Mouse (Mus musculus) CD4-positive naive resting alpha-beta T cell, adult 57 days (primary cell): ENCODE results near the gene Efna1. TPM values are rescaled to one million over a fixed set of nuclear protein-coding genes. Genes with fewer than 3 reads are reported as not detected.

Experiments used
- total RNA-seq: library from RNA; stranded (reverse); gene quantifications from one replicate; pipeline ENCODE4 v1.2.4, GENCODE M21; 2023

Gene Efna1
- 0.41 TPM for total RNA-seq

GRCm38 (mm10) chr3:89280606-89281511 lies at the start of gene Efna1:
Gene Efna1 (minus strand): TSS chr3:89281142.

GRCm38 (mm10) chr3:89322514-89323165 lies 41.7 kb upstream of the Efna1 start, which contains the start of gene Efna3:
Gene Efna3 (minus strand): TSS chr3:89322965.

GRCm38 (mm10) chr3:89270051-89270755 lies 10.7 kb downstream of the Efna1 start, which contains the start of gene Slc50a1:
Gene Slc50a1 (minus strand): TSS chr3:89270570.

GRCm38 (mm10) chr3:89259076-89259475 lies 21.9 kb downstream of the Efna1 start, which contains the start of gene Dpm3:
Gene Dpm3 (plus strand): TSS chr3:89259358.

GRCm38 (mm10) chr3:89246261-89247100 lies 34.5 kb downstream of the Efna1 start, which contains the start of gene Trim46:
Gene Trim46 (minus strand): TSS chr3:89246309.

GRCm38 (mm10) chr3:89245688-89246171 lies 35.2 kb downstream of the Efna1 start, which contains the start of gene Krtcap2:
Gene Krtcap2 (plus strand): TSS chr3:89245966.

GRCm38 (mm10) chr3:89228836-89229235 lies 52.1 kb downstream of the Efna1 start, which contains the start of gene Muc1:
Gene Muc1 (plus strand): TSS chr3:89229057.

GRCm38 (mm10) chr3:89226900-89227299 lies 54.0 kb downstream of the Efna1 start, which contains the start of gene Mtx1:
Gene Mtx1 (minus strand): TSS chr3:89227088.

Other genes starting within 250 kb of the Efna1 start
- gene Rusc1, start 187.8 kb downstream of the Efna1 start, total RNA-seq, result 67.5 TPM
- not detected for gene Gm43738, start 180.0 kb downstream of the Efna1 start, total RNA-seq
- 36.2 TPM for gene Fdps, start 179.2 kb downstream of the Efna1 start, total RNA-seq
- not detected for gene Pklr, start 145.0 kb downstream of the Efna1 start, total RNA-seq
- 6.1 TPM for gene Hcn3, start 120.9 kb downstream of the Efna1 start, total RNA-seq
- 132 TPM for gene Clk2, start 116.3 kb downstream of the Efna1 start, total RNA-seq
- 156 TPM for gene Scamp3, start 103.7 kb downstream of the Efna1 start, total RNA-seq
- gene Fam189b, start 98.0 kb downstream of the Efna1 start, total RNA-seq, result 129 TPM
- 61.2 TPM for gene Gba, start 78.2 kb downstream of the Efna1 start, total RNA-seq
- 12.1 TPM for gene Thbs3, start 66.0 kb downstream of the Efna1 start, total RNA-seq
- 205 TPM for gene Mtx1, start 54.1 kb downstream of the Efna1 start, total RNA-seq
- 0.50 TPM for gene Muc1, start 52.1 kb downstream of the Efna1 start, total RNA-seq
- 94.5 TPM for gene Krtcap2, start 35.2 kb downstream of the Efna1 start, total RNA-seq
- 2.0 TPM for gene Trim46, start 34.8 kb downstream of the Efna1 start, total RNA-seq
- gene Dpm3, start 21.8 kb downstream of the Efna1 start, total RNA-seq, result 55.3 TPM
- 113 TPM for gene Slc50a1, start 10.6 kb downstream of the Efna1 start, total RNA-seq
- not detected for gene Efna3, start 41.8 kb upstream of the Efna1 start, total RNA-seq
- not detected for gene Efna4, start 56.9 kb upstream of the Efna1 start, total RNA-seq
- 19.3 TPM for gene Adam15, start 68.9 kb upstream of the Efna1 start, total RNA-seq
- 0.24 TPM for gene Dcst2, start 80.8 kb upstream of the Efna1 start, total RNA-seq
- not detected for gene Dcst1, start 84.1 kb upstream of the Efna1 start, total RNA-seq
- 111 TPM for gene Zbtb7b, start 113.6 kb upstream of the Efna1 start, total RNA-seq
- gene Lenep, start 121.7 kb upstream of the Efna1 start, total RNA-seq, result not detected
- gene Flad1, start 130.7 kb upstream of the Efna1 start, total RNA-seq, result 29.4 TPM
- gene Cks1b, start 137.2 kb upstream of the Efna1 start, total RNA-seq, result 2.8 TPM
- 96.2 TPM for gene Shc1, start 137.3 kb upstream of the Efna1 start, total RNA-seq
- gene Pygo2, start 149.1 kb upstream of the Efna1 start, total RNA-seq, result 54.1 TPM
- 115 TPM for gene Pbxip1, start 155.6 kb upstream of the Efna1 start, total RNA-seq
- gene Pmvk, start 173.4 kb upstream of the Efna1 start, total RNA-seq, result 8.2 TPM
- not detected for gene Kcnn3, start 239.0 kb upstream of the Efna1 start, total RNA-seq